Mouse (Mus musculus) C2C12 (cell line): Measurements from ENCODE around the gene Abcb4.

Source experiments
- CTCF ChIP-seq: IDR thresholded peaks from one replicate; pipeline ENCODE4 v1.5.1; 2011; ENCODE audit not compliant: control insufficient read depth, insufficient read depth, insufficient read length
- FOSL1 ChIP-seq: IDR thresholded peaks from one replicate; pipeline ENCODE4 v1.8.0; 2011; ENCODE audit warnings: mild to moderate bottlenecking, low read length; ENCODE audit not compliant: poor library complexity, insufficient read depth, severe bottlenecking
- MAX ChIP-seq: IDR thresholded peaks from one replicate; pipeline ENCODE4 v1.6.1; 2011; ENCODE audit warnings: mild to moderate bottlenecking, control low read depth
- MYOD1 ChIP-seq: IDR thresholded peaks from one replicate; pipeline ENCODE4 v1.6.1; 2011; ENCODE audit warnings: low read depth; ENCODE audit not compliant: control insufficient read depth, insufficient read length
- MYOG ChIP-seq: IDR thresholded peaks from one replicate; pipeline ENCODE4 v1.6.1; 2011; ENCODE audit not compliant: control insufficient read depth, insufficient read length; ENCODE audit errors: extremely low read depth
- USF1 ChIP-seq: IDR thresholded peaks from one replicate; pipeline ENCODE4 v1.6.1; 2011; ENCODE audit warnings: low read depth, mild to moderate bottlenecking, control low read depth, moderate library complexity

- no peak for TF ChIP-seq CTCF
- TF ChIP-seq MYOG = no peak
- no peak for TF ChIP-seq USF1
- no peak for TF ChIP-seq MAX
- no peak for TF ChIP-seq MYOD1
- no peak for TF ChIP-seq FOSL1
These were observed 42.7 kb upstream of the Abcb4 start for GRCm38 (mm10) chr5:8850851-8851250.
